Mouse (Mus musculus): ENCODE data around the gene C2cd2l.

DNA sequence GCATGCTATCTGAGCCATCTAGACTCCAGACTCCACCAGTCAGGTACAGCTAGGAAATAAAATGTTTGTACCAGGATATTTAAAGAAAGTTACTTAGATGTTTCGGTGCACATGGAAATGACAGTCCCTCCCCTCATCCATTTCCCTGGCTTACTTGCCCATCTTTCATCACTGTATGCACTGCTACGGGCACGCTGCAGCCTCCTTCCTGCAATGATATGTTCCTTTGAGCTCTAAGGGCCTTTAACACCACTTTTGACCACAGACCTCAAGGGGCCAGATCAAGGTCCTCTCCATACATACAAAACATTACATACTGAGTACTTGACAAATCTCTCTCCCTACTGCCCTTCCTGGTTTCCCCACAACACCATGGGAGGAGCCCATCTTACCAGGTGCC lies 16.9 kb upstream of the C2cd2l start:
- TF ChIP-seq CTCF (IDR thresholded peaks at IDR 0.05; ENCODE audit: control insufficient read depth, insufficient read depth, insufficient replicate concordance, low read depth, low read length) (no peak), POLR2A (IDR thresholded peaks at IDR 0.05; ENCODE audit: control insufficient read depth, low read depth, low read length) (no peak)
